Mouse (Mus musculus) adrenal gland, postnatal 25 days (tissue): ENCODE measurements around the gene Atp13a2. TPM values are rescaled to one million over a fixed set of nuclear protein-coding genes. Genes with fewer than 3 reads are reported as not detected.

Source experiments
- DNase-seq: peaks from one replicate; pipeline ENCODE4 v3.0.0; 2021; ENCODE audit warnings: mixed read lengths
- total RNA-seq: library from RNA; stranded (reverse); gene quantifications from 2 replicates; pipeline ENCODE4 v1.2.3, GENCODE M21; 2021

Atp13a2 gene
- total RNA-seq, 1 experiment from 2014 or later: 53.3 TPM

GRCm38 (mm10) chr4:140996812-140997211 lies 10.1 kb downstream of the Atp13a2 start:
- DNase-seq: no peak

- DNase-seq: peak; percentile 80
Measured at GRCm38 (mm10) chr4:141005983-141006382, 19.3 kb downstream of the Atp13a2 start.

- DNase-seq: peak; percentile 55
Measured at GRCm38 (mm10) chr4:141008028-141008427, 21.4 kb downstream of the Atp13a2 start.

- no peak for DNase-seq
Measured at GRCm38 (mm10) chr4:141010118-141010517, 23.4 kb downstream of the Atp13a2 start, which contains the start of gene Mfap2. TSS of gene Mfap2 (plus strand) at chr4:141010418.

- no peak for DNase-seq
Measured at GRCm38 (mm10) chr4:141010526-141010925, 23.9 kb downstream of the Atp13a2 start.

- no peak for DNase-seq
Measured at GRCm38 (mm10) chr4:141010941-141011429, 24.3 kb downstream of the Atp13a2 start.

GRCm38 (mm10) chr4:141011556-141012328 lies 25.1 kb downstream of the Atp13a2 start:
- DNase-seq: no peak

GRCm38 (mm10) chr4:141012558-141012957 lies 25.9 kb downstream of the Atp13a2 start:
- DNase-seq: no peak

- no peak for DNase-seq
Measured at GRCm38 (mm10) chr4:141014114-141014513, 27.4 kb downstream of the Atp13a2 start.

- DNase-seq: no peak
Measured at GRCm38 (mm10) chr4:141014856-141015255, 28.2 kb downstream of the Atp13a2 start.

GRCm38 (mm10) chr4:141015356-141015755 lies 28.7 kb downstream of the Atp13a2 start:
- DNase-seq: no peak

- no peak for DNase-seq
Measured at GRCm38 (mm10) chr4:141016311-141016710, 29.6 kb downstream of the Atp13a2 start.

GRCm38 (mm10) chr4:141017657-141018436 lies 31.2 kb downstream of the Atp13a2 start:
- no peak for DNase-seq

GRCm38 (mm10) chr4:141020220-141020619 lies 33.5 kb downstream of the Atp13a2 start:
- no peak for DNase-seq

- DNase-seq: no peak
Measured at GRCm38 (mm10) chr4:141020811-141021613, 34.3 kb downstream of the Atp13a2 start.

GRCm38 (mm10) chr4:141021614-141021929 lies 34.9 kb downstream of the Atp13a2 start:
- no peak for DNase-seq

- no peak for DNase-seq
Measured at GRCm38 (mm10) chr4:141024052-141024451, 37.4 kb downstream of the Atp13a2 start.

GRCm38 (mm10) chr4:141024992-141025391 lies 38.3 kb downstream of the Atp13a2 start:
- DNase-seq: no peak

GRCm38 (mm10) chr4:141030541-141031206 lies 44.0 kb downstream of the Atp13a2 start:
- no peak for DNase-seq

GRCm38 (mm10) chr4:141031733-141032132 lies 45.1 kb downstream of the Atp13a2 start:
- peak; percentile 85 for DNase-seq

GRCm38 (mm10) chr4:141033606-141034549 lies 47.2 kb downstream of the Atp13a2 start:
- peak; percentile 58 for DNase-seq
